Mouse (Mus musculus) adrenal gland, postnatal 14 days (tissue): ENCODE data around the gene Nr6a1. TPM values are rescaled to one million over a fixed set of nuclear protein-coding genes. Genes with fewer than 3 reads are reported as not detected.

Experiments
- microRNA-seq, 2 experiments: library from miRNA; unstranded; fragments of <30 nt; microRNA quantifications; one replicate each; pipeline ENCODE4 v1.2.0; 2021
- total RNA-seq: library from RNA; stranded (reverse); gene quantifications from 2 replicates; pipeline ENCODE4 v1.2.3, GENCODE M21; 2021

Nr6a1 gene
- total RNA-seq, 1 experiment from 2014 or later = 4.5 TPM

Small RNAs within 50 kb of the gene (microRNA-seq; reads per million reads assigned to microRNA genes)
- gene Mir181a-2 = 11.1 to 25.5 reads per million in 2 experiments
- 688 to 717 reads per million in 2 experiments for gene Mir181b-2

Other genes with a start within 250 kb of the Nr6a1 start
- gene Nr5a1, start 213.1 kb downstream of the Nr6a1 start, total RNA-seq = 372 and 416 TPM in 2 replicates
- 13.5 and 17.8 TPM in 2 replicates for gene Olfml2a, start 4.3 kb upstream of the Nr6a1 start, total RNA-seq
- 0.22 and 0.45 TPM in 2 replicates for gene Wdr38, start 69.8 kb upstream of the Nr6a1 start, total RNA-seq
- 71.6 and 76.5 TPM in 2 replicates for gene Arpc5l, start 77.7 kb upstream of the Nr6a1 start, total RNA-seq
- 384 and 477 TPM in 2 replicates for gene Rpl35, start 77.9 kb upstream of the Nr6a1 start, total RNA-seq
- 24.7 and 28.4 TPM in 2 replicates for gene Golga1, start 137.9 kb upstream of the Nr6a1 start, total RNA-seq